Mouse (Mus musculus) embryonic fibroblast, embryonic 13.5 days (primary cell): ENCODE results near the gene Csnk1g2.

Source experiments
- CTCF ChIP-seq: IDR thresholded peaks from 2 replicates; pipeline ENCODE4 v1.5.1; 2011; ENCODE audit warnings: mild to moderate bottlenecking, control low read depth, low read length, moderate library complexity, borderline replicate concordance; ENCODE audit not compliant: insufficient read depth
- POLR2A ChIP-seq: IDR thresholded peaks from 2 replicates; pipeline ENCODE4 v1.6.1; 2011; ENCODE audit warnings: low read depth, mild to moderate bottlenecking, control low read depth, low read length, moderate library complexity

DNA sequence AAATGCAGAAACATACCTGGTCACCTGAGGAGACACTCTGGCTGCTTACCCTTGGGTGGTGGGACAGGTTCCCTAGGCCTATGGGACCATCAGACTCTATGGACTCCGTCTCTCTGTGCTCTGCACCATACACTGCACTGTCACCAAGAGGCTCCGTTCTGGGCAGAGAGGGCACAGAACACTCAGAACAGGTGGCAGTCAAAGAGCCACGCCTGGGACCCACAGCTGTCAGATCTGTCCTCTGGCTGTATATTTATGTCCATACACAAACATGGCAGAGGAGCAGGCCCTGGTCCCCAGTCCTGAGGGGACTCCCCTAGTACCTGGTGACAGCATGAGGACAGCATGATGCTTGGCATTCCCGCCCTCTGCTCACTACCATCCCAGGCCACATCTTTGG, 3.1 kb downstream of the Csnk1g2 start:
- no peak for TF ChIP-seq CTCF
- no peak for TF ChIP-seq POLR2A
